Mouse (Mus musculus) cerebral cortex, adult 2 months (tissue): ENCODE results near the gene Gm10563.

Source experiments
- WGBS: fragments of 180-500 bp; shearing (Covaris S2); methylation state at CpG from one replicate; pipeline ENCODE4 v1.1.7; 2018; 5-methylcytosine and 5-hydroxymethylcytosine counted together

Gene Gm10563

DNA sequence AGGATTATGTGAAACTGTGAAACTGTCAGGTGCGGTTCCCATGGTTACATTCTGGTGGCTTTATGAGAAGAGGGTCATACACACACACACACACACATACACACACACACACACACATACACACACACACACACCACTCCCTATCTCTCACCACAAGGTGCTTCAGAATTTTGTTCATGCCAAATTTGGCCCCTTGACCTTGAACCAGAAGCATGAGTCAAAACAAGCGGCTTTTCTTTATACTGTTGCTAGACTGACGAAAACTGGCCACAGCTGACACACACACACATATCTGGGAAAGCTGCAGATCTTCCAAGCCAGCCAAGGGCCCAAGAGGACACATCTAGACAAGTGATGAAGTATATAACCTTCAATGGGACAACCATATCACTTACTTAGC, 49.4 kb downstream of the Gm10563 start:
- 90% methylated on average over 3 of the region's 3 CpGs for WGBS

- 57% methylated on average over 1 of the region's 1 CpGs for WGBS
Observed at GRCm38 (mm10) chr4:155593780-155594179, 51.4 kb downstream of the Gm10563 start.

GRCm38 (mm10) chr4:155591012-155591719, 54.0 kb downstream of the Gm10563 start:
- 87% methylated on average over 7 of the region's 7 CpGs for WGBS

- WGBS = 83% methylated on average over 5 of the region's 5 CpGs
Observed at GRCm38 (mm10) chr4:155589356-155589755, 55.9 kb downstream of the Gm10563 start.

DNA sequence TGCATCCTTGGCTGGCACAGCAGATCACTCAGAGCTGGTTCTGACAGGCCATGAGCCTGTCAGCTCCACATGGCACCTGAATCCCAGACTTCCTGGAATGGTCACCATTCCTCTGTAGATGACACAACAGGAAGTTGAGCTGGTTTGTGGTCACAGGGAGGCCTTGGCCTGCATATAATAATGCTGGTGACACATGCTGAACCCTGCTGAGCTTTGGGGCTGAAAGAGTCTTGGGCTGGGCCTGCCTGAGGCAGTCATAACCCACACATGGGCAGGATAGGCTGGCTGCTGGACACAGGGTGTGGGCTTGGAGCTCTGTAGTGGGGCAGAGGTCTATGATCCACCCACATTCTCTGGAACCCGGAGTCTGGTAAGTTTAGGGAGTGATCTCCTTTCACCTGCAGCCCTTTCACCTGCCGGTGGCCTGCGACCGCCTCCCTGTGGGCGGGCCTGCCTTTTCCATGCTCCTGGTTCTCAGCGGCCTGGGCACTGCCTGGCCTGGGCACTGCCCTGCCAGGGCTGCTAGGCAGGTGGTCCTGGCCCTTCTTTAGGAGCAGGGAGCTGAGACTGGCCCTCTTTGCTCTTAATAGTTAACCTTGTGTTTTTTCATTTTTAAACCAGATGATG, 62.8 kb downstream of the Gm10563 start:
- 92% methylated on average over 6 of the region's 6 CpGs for WGBS

DNA sequence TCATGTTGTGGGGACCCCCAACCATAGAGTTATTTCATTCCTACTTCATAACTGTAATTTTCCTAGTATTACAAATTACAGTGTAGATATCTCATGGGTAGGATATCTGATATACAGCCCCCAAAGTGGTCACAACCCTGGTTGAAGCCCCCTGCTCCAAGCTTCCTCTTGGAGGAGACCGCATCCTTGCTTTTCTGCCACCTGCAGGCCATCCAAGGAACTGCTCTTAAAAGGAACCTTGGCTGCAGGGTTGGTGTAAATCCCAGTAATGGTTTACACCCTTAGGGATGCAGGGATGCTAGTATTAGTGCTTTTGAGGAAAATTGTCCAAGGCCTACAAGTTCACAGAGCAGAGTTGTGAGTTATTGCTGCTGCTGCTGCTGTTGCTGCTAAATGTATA, 64.8 kb downstream of the Gm10563 start:
- WGBS = 18% methylated on average over 1 of the region's 1 CpGs

DNA sequence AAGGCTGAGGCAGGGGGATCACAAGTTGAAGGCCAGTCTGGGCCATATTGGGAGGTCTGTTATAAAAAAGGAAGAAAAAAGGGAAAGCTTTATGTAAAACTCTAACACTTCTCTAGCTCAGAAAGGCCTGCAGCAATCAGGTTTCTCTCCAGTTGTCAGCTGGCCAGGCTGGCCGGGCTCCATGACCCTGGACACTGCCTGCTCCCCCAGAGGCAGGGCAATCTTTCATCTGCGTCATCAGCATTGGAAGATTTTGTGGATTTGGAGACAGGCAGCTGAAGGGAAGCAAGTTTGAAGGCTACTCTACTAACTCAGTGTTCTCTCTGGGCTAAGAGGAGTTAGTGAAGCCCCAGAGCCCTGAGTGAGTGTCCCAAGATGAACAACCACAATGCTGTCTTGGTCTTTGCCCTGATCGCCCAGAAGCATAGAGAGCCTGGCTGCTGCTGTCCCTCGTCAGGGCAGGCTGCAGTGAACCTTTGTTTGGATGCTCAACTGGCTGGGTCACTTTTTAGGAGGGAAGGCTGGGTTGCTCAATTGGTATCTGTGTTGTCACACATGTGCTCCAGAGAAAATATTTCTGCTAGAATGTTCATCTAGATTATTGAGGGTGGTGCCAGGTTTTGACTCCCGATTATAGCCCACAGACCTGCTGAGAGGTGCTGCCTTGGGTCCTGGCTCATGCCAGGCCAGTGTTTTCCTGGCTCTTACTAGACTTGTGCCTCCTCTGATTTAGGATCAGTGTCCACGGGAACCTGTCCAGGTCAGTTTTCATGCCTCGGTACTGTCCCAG, 66.7 kb downstream of the Gm10563 start:
- WGBS = 75% methylated on average over 7 of the region's 7 CpGs

DNA sequence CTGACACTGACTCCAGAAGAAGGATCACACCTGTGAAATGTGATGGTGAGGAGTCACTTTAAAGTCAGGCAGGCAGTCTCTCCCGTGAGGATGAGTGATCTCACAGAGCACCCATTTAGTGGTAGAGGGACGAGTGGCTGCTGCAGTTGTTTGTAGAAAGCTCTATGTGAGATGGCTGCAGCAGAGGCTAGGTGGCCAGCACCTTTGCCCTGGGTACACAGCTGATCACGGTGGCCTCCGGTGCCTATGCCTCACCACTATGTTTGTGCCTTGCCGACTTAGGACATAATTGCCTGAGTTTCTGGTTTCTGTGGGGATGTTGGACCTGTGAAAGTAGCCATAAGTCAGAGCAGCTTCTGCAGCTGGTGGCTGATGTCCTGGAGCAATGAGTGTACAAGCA, 67.5 kb downstream of the Gm10563 start:
- 86% methylated on average over 5 of the region's 5 CpGs for WGBS

GRCm38 (mm10) chr4:155577132-155577531, 68.1 kb downstream of the Gm10563 start:
- WGBS = 81% methylated on average over 9 of the region's 9 CpGs

GRCm38 (mm10) chr4:155575521-155575920, 69.7 kb downstream of the Gm10563 start:
- WGBS = 87% methylated on average over 8 of the region's 8 CpGs

- WGBS = 63% methylated on average over 11 of the region's 11 CpGs
Observed at GRCm38 (mm10) chr4:155574931-155575330, 70.3 kb downstream of the Gm10563 start.

DNA sequence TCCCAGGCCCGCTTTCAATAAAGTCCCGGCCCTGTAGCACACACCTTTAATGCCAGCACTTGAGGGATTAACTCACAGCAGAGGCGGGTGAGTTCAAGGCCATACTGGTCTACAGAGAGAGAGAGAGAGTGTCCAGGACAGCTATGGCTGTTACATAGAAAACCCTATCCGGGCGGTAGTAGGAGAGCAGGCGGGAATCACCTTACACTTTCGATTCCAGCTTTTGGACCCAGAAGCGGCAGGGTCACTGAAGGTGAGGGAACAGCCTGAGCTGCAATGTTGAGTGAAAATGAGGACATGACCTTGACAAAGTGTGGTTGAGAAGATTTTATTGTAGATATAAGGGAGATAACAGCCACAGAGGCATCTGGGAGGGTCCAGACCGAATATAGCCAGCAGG, 71.3 kb downstream of the Gm10563 start:
- 96% methylated on average over 9 of the region's 9 CpGs for WGBS

DNA sequence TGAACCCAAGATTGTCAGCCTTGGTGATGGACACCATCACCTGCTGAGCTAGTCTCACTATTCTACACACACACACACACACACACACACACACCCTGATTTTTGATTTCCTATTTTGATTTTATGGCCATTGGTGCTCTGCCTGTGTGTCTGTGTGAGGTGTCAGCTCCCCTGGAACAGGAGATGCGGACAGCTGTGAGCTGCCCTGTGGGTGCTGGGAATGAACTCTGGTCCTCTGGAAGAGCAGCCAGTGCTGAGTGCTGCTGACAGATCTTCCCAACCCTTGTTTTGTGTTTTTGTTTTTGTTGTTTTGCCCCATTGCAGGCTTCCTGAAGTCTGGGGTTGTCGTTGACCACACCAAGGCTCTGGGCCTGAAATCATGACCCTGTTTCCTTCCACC, 72.1 kb downstream of the Gm10563 start:
- 81% methylated on average over 2 of the region's 2 CpGs for WGBS

- 67% methylated on average over 2 of the region's 2 CpGs for WGBS
Observed at GRCm38 (mm10) chr4:155571442-155571841, 73.8 kb downstream of the Gm10563 start.

- 91% methylated on average over 11 of the region's 11 CpGs for WGBS
Observed at GRCm38 (mm10) chr4:155570315-155570714, 74.9 kb downstream of the Gm10563 start.

GRCm38 (mm10) chr4:155569818-155570217, 75.4 kb downstream of the Gm10563 start:
- 90% methylated on average over 6 of the region's 6 CpGs for WGBS

DNA sequence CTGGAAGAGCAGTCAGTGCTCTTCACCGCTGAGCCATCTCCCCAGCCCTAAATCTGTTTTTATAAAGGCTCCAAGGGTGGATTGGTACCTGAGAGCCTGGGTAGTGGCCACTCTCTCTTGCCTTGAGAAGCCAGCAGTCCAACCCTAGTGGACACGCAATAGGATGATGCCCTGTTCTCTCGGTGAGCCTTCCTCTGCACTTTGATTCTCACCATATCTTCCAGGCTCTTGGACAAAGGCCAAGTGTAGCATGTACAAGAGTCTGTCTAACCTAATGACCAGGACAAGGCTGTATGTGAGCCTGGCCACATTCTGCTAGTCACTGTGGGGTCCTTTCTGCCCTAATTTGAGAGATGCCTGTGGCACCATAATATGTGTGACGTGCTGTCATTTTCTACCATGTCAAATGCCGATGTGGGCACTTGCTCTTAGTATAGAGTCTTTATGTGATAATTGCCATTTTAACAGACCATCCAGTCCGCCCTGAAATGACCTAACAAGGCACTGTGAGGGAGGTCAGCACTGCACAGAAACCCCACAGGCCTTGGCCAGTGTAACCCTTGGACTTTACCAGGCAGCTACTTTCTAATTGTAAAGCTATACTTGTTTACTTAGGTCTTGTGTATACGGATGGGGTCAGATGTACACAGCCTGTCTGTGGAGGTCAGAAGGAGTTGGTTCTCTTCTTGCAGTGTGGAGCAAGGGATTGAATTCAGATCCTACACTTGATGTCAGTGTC, 76.4 kb downstream of the Gm10563 start:
- 92% methylated on average over 7 of the region's 7 CpGs for WGBS

- 30% methylated on average over 2 of the region's 2 CpGs for WGBS
Observed at GRCm38 (mm10) chr4:155568170-155568569, 77.0 kb downstream of the Gm10563 start.

- WGBS = 76% methylated on average over 8 of the region's 8 CpGs
Observed at GRCm38 (mm10) chr4:155566555-155566954, 78.7 kb downstream of the Gm10563 start.
